Mouse (Mus musculus): ENCODE measurements around the gene Sh3bgr.

- TF ChIP-seq CTCF (IDR thresholded peaks at IDR 0.05; ENCODE audit: insufficient read depth, low read length): no peak
- TF ChIP-seq POLR2A (IDR thresholded peaks at IDR 0.05; ENCODE audit: borderline replicate concordance, extremely low read depth, low read depth, low read length): no peak
Measured at GRCm38 (mm10) chr16:96199913-96200701, at the start of gene Sh3bgr.
